Mouse (Mus musculus): ENCODE data around the gene Rpl13a. TPM values are rescaled to one million over a fixed set of nuclear protein-coding genes. Genes with fewer than 3 reads are reported as not detected.
"Not testable (repeated sequence)": the region's sequence is repeated elsewhere in the genome, so short reads cannot be mapped to it uniquely, and the experiment has no call there.

The Rpl13a gene
- polyA plus RNA-seq, 1 experiment from 2014 or later, result 1,616 TPM

DNA sequence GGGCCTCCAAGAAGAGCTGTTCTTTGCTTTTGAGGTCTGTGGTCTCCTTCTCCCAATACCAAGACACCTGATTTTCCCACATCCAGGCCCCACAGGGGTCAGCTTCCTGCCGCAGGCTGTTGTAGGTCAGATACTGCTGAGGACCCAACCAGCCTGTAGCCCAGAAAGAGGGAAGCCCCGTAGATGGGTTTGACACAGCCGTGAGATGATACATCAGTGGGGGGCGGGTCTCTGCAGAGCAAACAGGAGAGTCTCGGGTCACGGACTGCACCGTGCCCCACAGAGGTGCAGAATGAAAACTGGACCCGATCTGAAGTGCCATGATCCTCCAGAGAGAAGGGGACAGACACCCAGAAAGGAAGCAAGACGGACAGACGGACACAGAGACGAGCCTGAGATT lies 26.1 kb downstream of the Rpl13a start:
- Histone ChIP-seq H3K27ac (ENCODE audit: low read depth, low read length) (peak overlapping the region; percentile 85), H3K4me2 (replicated peaks; ENCODE audit: low read depth) (peak overlapping the region; percentile 67), H3K36me3 (ENCODE audit: control insufficient read depth, insufficient read depth) (peaks cover 15% of the 10 kb centered on the region; the same call in 1 of the 2 replicates), H3K27me3 (replicated peaks; ENCODE audit: control insufficient read depth, insufficient read depth, low read length) (no peaks in the 10 kb centered on the region), H3K4me1 (replicated peaks; ENCODE audit: control insufficient read depth, insufficient read depth, low read length) (no peaks in the 10 kb centered on the region; the same call in none of the 2 replicates), H3K9ac (ENCODE audit: low read depth, low read length) (peak overlapping the region; percentile 71), H3K9me3 (ENCODE audit: control insufficient read depth) (no peaks in the 10 kb centered on the region), H3K4me3 (ENCODE audit: low read depth, low read length) (peak overlapping the region; percentile 45)
- no peak for ATAC-seq
- 52% methylated on average over 11 of the region's 11 CpGs for WGBS
- TF ChIP-seq CTCF (IDR thresholded peaks at IDR 0.05; ENCODE audit: low read depth), result no peak

DNA sequence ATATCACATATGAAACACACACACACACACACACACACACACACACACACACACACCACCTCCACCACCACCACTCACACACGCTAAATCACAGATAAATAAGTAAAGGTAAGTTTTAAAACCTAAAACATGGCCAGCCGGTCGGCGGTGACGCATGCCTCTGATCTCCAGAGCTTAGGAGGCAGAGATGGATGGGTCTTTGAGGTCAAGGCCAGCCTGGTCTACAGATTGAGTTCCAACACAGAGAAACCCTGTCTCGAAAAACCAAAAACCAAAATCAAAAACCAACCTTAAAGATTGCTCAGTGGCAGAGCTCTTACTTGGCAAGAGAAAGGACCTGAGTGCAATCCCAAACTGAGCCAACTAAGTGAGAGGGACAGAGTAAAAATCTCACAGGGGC lies 28.5 kb downstream of the Rpl13a start:
- Histone ChIP-seq H3K27me3 (replicated peaks; ENCODE audit: control insufficient read depth, insufficient read depth, low read length) (no peaks in the 10 kb centered on the region), H3K27ac (ENCODE audit: low read depth, low read length) (no peak overlapping the region), H3K4me1 (replicated peaks; ENCODE audit: control insufficient read depth, insufficient read depth, low read length) (no peaks in the 10 kb centered on the region; the same call in 1 of the 2 replicates), H3K4me2 (replicated peaks; ENCODE audit: low read depth) (peak overlapping the region; percentile 67), H3K4me3 (ENCODE audit: low read depth, low read length) (peak overlapping the region; percentile 45), H3K9me3 (ENCODE audit: control insufficient read depth) (no peaks in the 10 kb centered on the region), H3K36me3 (ENCODE audit: control insufficient read depth, insufficient read depth) (peaks cover 36% of the 10 kb centered on the region), H3K9ac (ENCODE audit: low read depth, low read length) (no peak overlapping the region; the same call in 1 of the 2 replicates)
- no peak for TF ChIP-seq CTCF (IDR thresholded peaks at IDR 0.05; ENCODE audit: low read depth)
- 90% methylated on average over 6 of the region's 6 CpGs for WGBS
- ATAC-seq, result no peak

DNA sequence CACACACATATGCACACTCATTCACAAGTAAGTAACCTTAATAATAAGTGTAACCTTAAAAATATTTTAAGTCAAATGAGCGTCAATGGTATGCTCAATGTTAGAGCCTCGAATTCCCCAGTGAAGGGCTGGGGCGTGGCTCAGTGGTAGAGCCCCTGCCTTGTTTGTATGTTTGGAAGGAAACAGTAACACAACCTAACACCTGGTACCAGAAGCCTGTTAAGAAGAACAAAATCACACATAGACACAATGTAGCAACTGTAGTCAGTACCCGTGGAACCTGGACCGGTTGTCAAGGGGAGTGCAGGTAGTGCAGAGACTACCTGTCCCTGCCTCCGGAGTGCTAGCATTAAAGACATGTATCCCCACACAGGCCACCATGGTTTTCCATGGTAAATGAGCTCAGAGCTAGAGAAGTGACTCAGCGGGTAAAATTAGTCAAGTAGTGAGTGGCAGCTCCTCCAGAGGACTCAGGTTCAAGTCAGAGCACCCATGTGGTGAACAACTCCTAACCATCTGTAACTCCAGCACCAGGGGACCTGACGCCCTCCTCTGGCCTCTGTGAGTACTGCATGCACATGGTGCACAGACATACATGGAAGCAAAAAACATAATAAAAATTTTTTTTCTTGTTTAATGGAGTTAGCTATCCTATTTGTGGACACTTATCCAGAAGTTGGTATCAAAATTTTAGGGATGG lies 29.9 kb downstream of the Rpl13a start:
- no peak overlapping the region for H3K27ac ChIP-seq (ENCODE audit: low read depth, low read length)
- H3K4me1 ChIP-seq (replicated peaks; ENCODE audit: control insufficient read depth, insufficient read depth, low read length), result no peaks in the 10 kb centered on the region; the same call in 1 of the 2 replicates
- peak overlapping the region; percentile 67 for H3K4me2 ChIP-seq (replicated peaks; ENCODE audit: low read depth)
- H3K9ac ChIP-seq (ENCODE audit: low read depth, low read length), result no peak overlapping the region
- 89% methylated on average over 8 of the region's 8 CpGs for WGBS
- ATAC-seq, result no peak
- H3K4me3 ChIP-seq (ENCODE audit: low read depth, low read length), result 0 out of 2 replicates have a peak overlapping the region, but pooled peaks have one; percentile 12
- TF ChIP-seq CTCF (IDR thresholded peaks at IDR 0.05; ENCODE audit: low read depth), result peak; percentile 63
- no peaks in the 10 kb centered on the region for H3K27me3 ChIP-seq (replicated peaks; ENCODE audit: control insufficient read depth, insufficient read depth, low read length)
- H3K36me3 ChIP-seq (ENCODE audit: control insufficient read depth, insufficient read depth), result peaks cover 43% of the 10 kb centered on the region
- no peaks in the 10 kb centered on the region for H3K9me3 ChIP-seq (ENCODE audit: control insufficient read depth)

DNA sequence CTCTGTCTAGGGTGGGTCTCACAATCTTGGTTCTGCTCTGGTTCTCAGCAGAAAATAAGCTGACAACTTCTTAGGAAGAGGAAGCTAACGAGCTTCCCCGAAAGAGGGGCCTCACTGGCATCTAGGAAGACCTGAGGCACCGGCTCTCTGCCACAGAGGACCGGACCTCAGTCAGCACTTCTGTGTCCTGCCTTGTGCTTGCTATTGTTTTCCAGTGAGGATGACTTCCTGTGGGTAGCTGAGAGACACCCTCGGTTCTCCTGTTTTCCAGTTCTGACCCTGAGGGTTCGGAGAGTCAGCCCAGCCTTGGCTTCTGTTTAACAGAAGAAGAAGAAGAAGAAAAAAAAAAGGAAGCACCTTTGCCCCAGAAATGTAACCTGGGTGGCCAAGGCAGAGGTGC lies 31.1 kb downstream of the Rpl13a start:
- TF ChIP-seq CTCF (IDR thresholded peaks at IDR 0.05; ENCODE audit: low read depth), result no peak
- no peak overlapping the region; the same call in 1 of the 2 replicates for H3K27ac ChIP-seq (ENCODE audit: low read depth, low read length)
- no peak for ATAC-seq
- no peak overlapping the region for H3K9ac ChIP-seq (ENCODE audit: low read depth, low read length)
- H3K9me3 ChIP-seq (ENCODE audit: control insufficient read depth), result no peaks in the 10 kb centered on the region
- 0 out of 2 replicates have a peak overlapping the region, but pooled peaks have one; percentile 6 for H3K4me2 ChIP-seq (replicated peaks; ENCODE audit: low read depth)
- H3K4me1 ChIP-seq (replicated peaks; ENCODE audit: control insufficient read depth, insufficient read depth, low read length), result no peaks in the 10 kb centered on the region; the same call in 1 of the 2 replicates
- peaks cover 39% of the 10 kb centered on the region for H3K36me3 ChIP-seq (ENCODE audit: control insufficient read depth, insufficient read depth)
- WGBS, result 42% methylated on average over 6 of the region's 6 CpGs
- no peak overlapping the region for H3K4me3 ChIP-seq (ENCODE audit: low read depth, low read length)
- no peaks in the 10 kb centered on the region for H3K27me3 ChIP-seq (replicated peaks; ENCODE audit: control insufficient read depth, insufficient read depth, low read length)

GRCm38 (mm10) chr7:45095965-45096364 lies 32.6 kb downstream of the Rpl13a start:
- not testable (repeated sequence) for H3K4me3 ChIP-seq (ENCODE audit: low read depth, low read length); ATAC-seq; H3K27ac ChIP-seq (ENCODE audit: low read depth, low read length); H3K4me1 ChIP-seq (replicated peaks; ENCODE audit: control insufficient read depth, insufficient read depth, low read length); H3K9ac ChIP-seq (ENCODE audit: low read depth, low read length); H3K4me2 ChIP-seq (replicated peaks; ENCODE audit: low read depth); H3K9me3 ChIP-seq (ENCODE audit: control insufficient read depth); H3K27me3 ChIP-seq (replicated peaks; ENCODE audit: control insufficient read depth, insufficient read depth, low read length)
- H3K36me3 ChIP-seq (ENCODE audit: control insufficient read depth, insufficient read depth), result peaks cover 29% of the 10 kb centered on the region
- 91% methylated on average over 14 of the region's 14 CpGs for WGBS

DNA sequence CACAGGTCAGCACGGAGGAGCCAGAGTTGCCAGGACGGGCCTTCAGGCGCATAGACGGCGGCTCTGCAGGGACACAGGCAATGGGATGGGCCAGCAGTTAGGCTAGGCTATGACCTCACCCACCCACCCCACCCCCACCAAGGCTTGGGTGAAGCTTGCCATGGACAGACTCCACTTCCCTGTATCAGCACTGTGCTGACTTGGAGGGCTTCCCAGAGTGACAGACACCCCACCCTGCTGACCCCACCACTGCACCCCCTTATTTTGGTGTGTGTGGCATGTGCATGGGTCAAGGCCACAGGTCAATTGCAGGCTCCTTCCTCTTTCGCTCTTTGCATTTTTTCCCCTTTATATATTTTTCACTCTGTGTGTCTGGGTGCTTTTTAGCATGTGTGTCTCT lies 33.2 kb downstream of the Rpl13a start:
- Histone ChIP-seq H3K4me1 (replicated peaks; ENCODE audit: control insufficient read depth, insufficient read depth, low read length) (no peaks in the 10 kb centered on the region), H3K9ac (ENCODE audit: low read depth, low read length) (no peak overlapping the region), H3K27me3 (replicated peaks; ENCODE audit: control insufficient read depth, insufficient read depth, low read length) (no peaks in the 10 kb centered on the region), H3K36me3 (ENCODE audit: control insufficient read depth, insufficient read depth) (peaks cover 29% of the 10 kb centered on the region), H3K9me3 (ENCODE audit: control insufficient read depth) (no peaks in the 10 kb centered on the region), H3K4me2 (replicated peaks; ENCODE audit: low read depth) (no peak overlapping the region), H3K4me3 (ENCODE audit: low read depth, low read length) (no peak overlapping the region), H3K27ac (ENCODE audit: low read depth, low read length) (no peak overlapping the region)
- WGBS, result 80% methylated on average over 6 of the region's 6 CpGs
- no peak; the same call in 1 of the 2 replicates for ATAC-seq
- TF ChIP-seq CTCF (IDR thresholded peaks at IDR 0.05; ENCODE audit: low read depth), result no peak
